Mouse (Mus musculus) midbrain, embryonic 15.5 days (tissue): ENCODE results near the gene Rrm1. TPM values are rescaled to one million over a fixed set of nuclear protein-coding genes. Genes with fewer than 3 reads are reported as not detected.
"Not testable (repeated sequence)": the region's sequence is repeated elsewhere in the genome, so short reads cannot be mapped to it uniquely, and the experiment has no call there.

ENCODE experiments used
- ATAC-seq: fragments of 200-750 bp; cut with Nextera tagmentation; replicated peaks from 2 replicates; pipeline ENCODE4 v1.8.0; 2017; ENCODE audit warnings: moderate TSS enrichment
- H3K27ac ChIP-seq: fragments of 300-500 bp; sonication (generic); 2 replicates; pipeline ENCODE4 v1.5.1; 2015; ENCODE audit warnings: mild to moderate bottlenecking, inconsistent platforms
- H3K27me3 ChIP-seq: fragments of 300-500 bp; sonication (generic); replicated peaks from 2 replicates; pipeline ENCODE4 v1.6.1; 2015; ENCODE audit warnings: inconsistent platforms
- H3K36me3 ChIP-seq: fragments of 300-500 bp; sonication (generic); replicated peaks from 2 replicates; pipeline ENCODE4 v1.6.1; 2015; ENCODE audit warnings: inconsistent platforms
- H3K4me1 ChIP-seq: fragments of 300-500 bp; sonication (generic); 2 replicates; pipeline ENCODE4 v1.6.1; 2015; ENCODE audit warnings: inconsistent platforms
- H3K4me2 ChIP-seq: fragments of 300-500 bp; sonication (generic); 2 replicates; pipeline ENCODE4 v1.6.1; 2015; ENCODE audit warnings: inconsistent platforms, mild to moderate bottlenecking, moderate library complexity
- H3K4me3 ChIP-seq: fragments of 300-500 bp; sonication (generic); 2 replicates; pipeline ENCODE4 v1.5.1; 2015; ENCODE audit warnings: mild to moderate bottlenecking, inconsistent platforms
- H3K9ac ChIP-seq: fragments of 300-500 bp; sonication (generic); 2 replicates; pipeline ENCODE4 v1.6.1; 2015; ENCODE audit warnings: mild to moderate bottlenecking, inconsistent platforms
- H3K9me3 ChIP-seq: fragments of 300-500 bp; sonication (generic); 2 replicates; pipeline ENCODE4 v1.6.1; 2016; ENCODE audit warnings: inconsistent platforms
- WGBS: fragments of 180-500 bp; shearing (Covaris S2); methylation state at CpG from one replicate; pipeline ENCODE4 v1.1.7; 2015; ENCODE audit warnings: mixed read lengths; 5-methylcytosine and 5-hydroxymethylcytosine counted together
- polyA plus RNA-seq: library from polyadenylated mRNA; unstranded; fragments of >200 nt; fragmentation: Nextera tagmentation; extraction: Ambion mirVana; gene quantifications from 2 replicates; pipeline ENCODE4 v1.2.1, GENCODE M21; 2015

Rrm1 gene
- polyA plus RNA-seq, 1 experiment from 2014 or later = 44.7 TPM

GRCm38 (mm10) chr7:102479368-102480078, 38.0 kb downstream of the Rrm1 start:
- no peaks in the 10 kb centered on the region for H3K27me3 ChIP-seq
- H3K36me3 ChIP-seq = no peaks in the 10 kb centered on the region
- 85% methylated on average over 5 of the region's 5 CpGs for WGBS
- no peak overlapping the region for H3K27ac ChIP-seq
- no peaks in the 10 kb centered on the region for H3K9me3 ChIP-seq
- no peak for ATAC-seq
- H3K4me1 ChIP-seq = no peaks in the 10 kb centered on the region
- no peak overlapping the region for H3K4me3 ChIP-seq
- no peak overlapping the region for H3K4me2 ChIP-seq
- H3K9ac ChIP-seq = no peak overlapping the region

DNA sequence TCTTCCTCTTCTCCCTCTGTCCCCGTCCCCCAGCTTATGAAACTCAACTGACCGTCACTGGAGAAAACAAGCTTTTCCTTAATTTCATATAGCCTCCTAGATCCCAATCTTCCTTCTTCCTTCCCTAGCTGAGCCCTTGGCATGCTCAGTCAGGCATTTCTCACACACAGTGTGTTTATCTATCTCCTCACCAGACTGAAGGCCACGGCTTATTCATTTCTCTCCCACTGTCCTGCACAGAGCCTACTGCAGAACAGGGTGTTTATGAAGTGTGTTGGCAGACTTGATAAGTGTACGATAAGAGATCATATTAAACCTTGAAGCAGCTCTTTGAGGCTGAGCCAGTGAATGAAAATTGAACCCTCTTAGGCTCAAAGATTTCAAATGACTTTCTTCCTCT, 39.3 kb downstream of the Rrm1 start:
- WGBS = 84% methylated on average over 4 of the region's 4 CpGs
- ATAC-seq = no peak
- no peaks in the 10 kb centered on the region for H3K9me3 ChIP-seq

GRCm38 (mm10) chr7:102481579-102481978, 40.1 kb downstream of the Rrm1 start, which contains the start of gene Olfr543:
Gene Olfr543 (minus strand): TSS chr7:102481679.
- Histone ChIP-seq H3K9ac (no peak within 1 kb of the TSS), H3K4me1 (no peaks in the 10 kb centered on the region), H3K4me2 (no peak within 1 kb of the TSS), H3K9me3 (no peaks in the 10 kb centered on the region), H3K36me3 (no peaks in the 10 kb centered on the region), H3K4me3 (no peak within 1 kb of the TSS), H3K27ac (no peak within 1 kb of the TSS), H3K27me3 (no peaks in the 10 kb centered on the region)
- no peak for ATAC-seq
- 93% methylated on average over 4 of the region's 4 CpGs for WGBS

More for the DNA sequence above, 39.3 kb downstream of the Rrm1 start:
- H3K4me3 ChIP-seq = no peak overlapping the region
- H3K4me2 ChIP-seq = no peak overlapping the region
- H3K36me3 ChIP-seq = no peaks in the 10 kb centered on the region
- no peak overlapping the region for H3K27ac ChIP-seq
- no peak overlapping the region for H3K9ac ChIP-seq
- H3K4me1 ChIP-seq = no peaks in the 10 kb centered on the region
- no peaks in the 10 kb centered on the region for H3K27me3 ChIP-seq

- ATAC-seq = no peak
- Histone ChIP-seq H3K36me3 (no peaks in the 10 kb centered on the region), H3K4me1 (no peaks in the 10 kb centered on the region), H3K9me3 (no peaks in the 10 kb centered on the region), H3K4me3 (no peak overlapping the region), H3K27ac (no peak overlapping the region), H3K27me3 (no peaks in the 10 kb centered on the region), H3K4me2 (no peak overlapping the region), H3K9ac (no peak overlapping the region)
- 88% methylated on average over 2 of the region's 2 CpGs for WGBS
Measured at GRCm38 (mm10) chr7:102483665-102484064, 42.2 kb downstream of the Rrm1 start.

DNA sequence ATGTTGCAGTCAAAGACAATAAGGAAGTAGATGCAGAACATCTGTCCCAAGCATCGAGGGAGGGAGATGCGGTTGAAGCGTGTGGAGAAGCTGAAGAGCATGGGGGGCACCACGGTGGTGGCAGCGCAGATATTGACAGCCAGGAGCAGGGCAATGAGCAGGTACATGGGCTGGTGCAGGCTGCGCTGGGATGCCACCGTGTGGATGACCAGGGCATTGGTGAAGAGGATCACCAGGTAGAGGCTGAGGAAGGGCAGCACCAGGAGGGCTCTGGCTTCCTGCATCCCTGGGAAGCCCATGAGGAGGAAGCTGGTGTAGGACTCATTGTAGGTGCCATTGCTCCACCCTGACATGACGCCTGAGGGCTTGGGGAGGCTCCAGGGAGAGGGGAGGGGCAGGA, 43.3 kb downstream of the Rrm1 start:
- not testable (repeated sequence) for ATAC-seq, H3K4me2 ChIP-seq, H3K9ac ChIP-seq, H3K4me1 ChIP-seq, H3K9me3 ChIP-seq, H3K36me3 ChIP-seq, H3K4me3 ChIP-seq, H3K27ac ChIP-seq, H3K27me3 ChIP-seq
- WGBS = 71% methylated on average over 8 of the region's 8 CpGs

- Histone ChIP-seq H3K4me1 (no peaks in the 10 kb centered on the region), H3K9ac (no peak overlapping the region), H3K27me3 (no peaks in the 10 kb centered on the region), H3K4me2 (no peak overlapping the region), H3K4me3 (no peak overlapping the region), H3K36me3 (no peaks in the 10 kb centered on the region), H3K9me3 (no peaks in the 10 kb centered on the region), H3K27ac (no peak overlapping the region)
- no peak for ATAC-seq
- WGBS = 89% methylated on average over 1 of the region's 1 CpGs
Measured at GRCm38 (mm10) chr7:102486105-102486504, 44.6 kb downstream of the Rrm1 start.

DNA sequence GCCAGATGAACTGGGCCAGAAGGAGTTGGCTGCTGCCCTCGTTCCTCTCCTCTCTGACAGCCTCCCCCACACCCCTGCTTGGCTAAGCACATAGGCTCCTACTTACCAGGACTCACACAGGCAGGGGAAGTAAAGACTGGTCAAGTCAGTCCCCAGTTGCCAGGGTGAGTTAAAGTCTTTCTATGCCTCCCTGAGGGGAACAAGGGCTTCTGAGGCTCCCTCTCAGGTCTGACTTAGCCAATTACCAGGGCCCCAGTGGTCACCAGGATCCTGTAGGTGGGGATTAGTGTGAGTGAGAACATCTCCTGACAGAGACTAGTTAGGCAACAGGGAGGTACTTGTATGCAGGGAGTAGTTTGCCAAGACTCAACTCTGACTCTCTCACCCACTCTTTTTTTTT, 46.7 kb downstream of the Rrm1 start, which contains the start of gene Olfr544:
Olfr544 (minus strand) TSS at position 153 of the 400 bp plus-strand sequence.
- ATAC-seq = no peak
- 71% methylated on average over 1 of the region's 1 CpGs for WGBS
- Histone ChIP-seq H3K36me3 (no peaks in the 10 kb centered on the region), H3K4me3 (no peak within 1 kb of the TSS), H3K9ac (no peak within 1 kb of the TSS), H3K27ac (no peak within 1 kb of the TSS), H3K27me3 (no peaks in the 10 kb centered on the region), H3K4me1 (no peaks in the 10 kb centered on the region), H3K4me2 (no peak within 1 kb of the TSS), H3K9me3 (no peaks in the 10 kb centered on the region)

DNA sequence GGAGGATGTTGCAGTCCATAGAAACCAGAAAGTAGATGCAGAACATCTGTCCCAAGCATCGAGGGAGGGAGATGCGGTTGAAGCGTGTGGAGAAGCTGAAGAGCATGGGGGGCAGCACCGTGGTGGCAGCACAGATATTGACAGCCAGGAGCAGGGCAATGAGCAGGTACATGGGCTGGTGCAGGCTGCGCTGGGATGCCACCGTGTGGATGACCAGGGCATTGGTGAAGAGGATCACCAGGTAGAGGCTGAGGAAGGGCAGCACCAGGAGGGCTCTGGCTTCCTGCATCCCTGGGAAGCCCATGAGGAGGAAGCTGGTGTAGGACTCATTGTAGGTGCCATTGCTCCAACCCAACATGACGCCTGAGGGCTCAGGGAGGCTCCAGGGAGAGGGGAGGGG, 52.9 kb downstream of the Rrm1 start:
- not testable (repeated sequence) for H3K4me1 ChIP-seq, H3K27me3 ChIP-seq, H3K4me3 ChIP-seq, H3K4me2 ChIP-seq, ATAC-seq, H3K27ac ChIP-seq, H3K9ac ChIP-seq, H3K36me3 ChIP-seq, H3K9me3 ChIP-seq
- 49% methylated on average over 7 of the region's 7 CpGs for WGBS

DNA sequence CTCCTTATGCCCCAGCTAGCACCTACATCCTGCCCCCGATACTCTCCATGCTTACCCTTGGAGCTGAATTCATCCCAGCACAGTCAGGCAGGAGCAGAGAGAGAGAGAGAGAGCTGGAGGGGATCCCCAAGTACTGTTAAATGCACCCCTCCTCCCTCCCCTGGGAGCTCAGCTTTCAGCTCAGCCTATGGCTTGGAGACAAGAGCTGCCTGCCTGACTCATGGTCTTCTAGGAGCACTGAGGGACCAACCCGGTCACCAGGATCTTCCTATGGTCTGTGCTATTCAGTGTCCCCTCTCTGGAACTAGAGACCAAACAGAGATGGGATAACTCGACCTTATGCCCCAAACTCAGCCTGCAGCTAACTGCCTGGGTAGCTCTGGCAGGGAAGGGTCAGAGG, 58.0 kb downstream of the Rrm1 start, which contains the start of gene Olfr545:
Olfr545 (minus strand) TSS at position 101 of the 400 bp plus-strand sequence.
- no peaks in the 10 kb centered on the region for H3K4me1 ChIP-seq
- no peaks in the 10 kb centered on the region for H3K36me3 ChIP-seq
- H3K9ac ChIP-seq = no peak within 1 kb of the TSS
- H3K9me3 ChIP-seq = no peaks in the 10 kb centered on the region
- no peak within 1 kb of the TSS for H3K4me3 ChIP-seq
- no peak for ATAC-seq
- 77% methylated on average over 3 of the region's 3 CpGs for WGBS
- no peak within 1 kb of the TSS for H3K27ac ChIP-seq
- H3K27me3 ChIP-seq = no peaks in the 10 kb centered on the region
- no peak within 1 kb of the TSS for H3K4me2 ChIP-seq

DNA sequence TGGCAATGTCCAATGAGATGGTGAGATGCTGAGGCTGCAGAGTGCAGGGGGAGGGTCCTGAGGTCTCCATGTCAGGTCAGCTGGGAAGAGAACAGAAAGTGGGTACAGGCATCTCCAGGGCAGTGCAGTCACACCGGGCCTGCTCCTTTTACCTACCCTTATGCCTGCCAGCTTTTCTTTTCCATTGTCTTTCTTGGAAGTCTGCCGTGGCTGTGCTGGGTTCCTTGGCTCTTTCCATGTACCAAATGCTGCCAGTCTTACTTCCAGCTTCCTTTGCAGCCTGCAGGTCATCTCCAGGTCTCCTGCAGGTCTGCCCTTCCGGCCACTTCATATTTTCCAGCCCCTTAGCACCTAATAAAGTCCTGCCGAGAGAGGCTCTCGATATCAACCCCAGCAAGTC, 60.5 kb downstream of the Rrm1 start:
- Histone ChIP-seq H3K4me2 (no peak overlapping the region), H3K4me1 (no peaks in the 10 kb centered on the region), H3K36me3 (no peaks in the 10 kb centered on the region), H3K9ac (no peak overlapping the region), H3K27me3 (no peaks in the 10 kb centered on the region), H3K4me3 (no peak overlapping the region), H3K27ac (no peak overlapping the region), H3K9me3 (no peaks in the 10 kb centered on the region)
- ATAC-seq = no peak
- 79% methylated on average over 5 of the region's 5 CpGs for WGBS

DNA sequence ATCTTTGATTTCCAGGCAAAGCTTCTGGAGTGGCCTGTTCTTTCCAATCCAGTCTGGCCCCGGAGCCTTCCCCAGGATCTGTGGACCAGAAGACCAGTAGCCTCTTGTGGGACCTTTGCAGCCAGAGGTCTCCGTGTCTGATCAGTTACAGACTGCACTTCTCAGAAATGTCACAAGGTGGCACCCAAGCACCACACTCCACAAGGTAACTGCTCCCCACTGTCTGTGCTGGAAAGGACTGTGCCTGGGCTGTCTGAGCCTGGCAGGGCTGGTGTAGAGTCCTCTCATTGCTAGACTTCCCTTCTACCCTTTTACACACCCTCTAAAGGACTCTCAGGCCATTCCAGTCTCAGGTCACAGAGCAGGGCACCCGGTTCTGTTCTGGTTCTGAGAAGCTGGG, 65.4 kb downstream of the Rrm1 start:
- H3K9ac ChIP-seq = no peak overlapping the region
- no peak overlapping the region for H3K4me3 ChIP-seq
- no peaks in the 10 kb centered on the region for H3K27me3 ChIP-seq
- H3K36me3 ChIP-seq = no peaks in the 10 kb centered on the region
- H3K4me1 ChIP-seq = no peaks in the 10 kb centered on the region
- no peak overlapping the region for H3K4me2 ChIP-seq
- no peaks in the 10 kb centered on the region for H3K9me3 ChIP-seq
- 48% methylated on average over 3 of the region's 3 CpGs for WGBS
- H3K27ac ChIP-seq = no peak overlapping the region
- ATAC-seq = peak; percentile 93

- no peak for ATAC-seq
- H3K4me2 ChIP-seq = no peak overlapping the region
- 87% methylated on average over 9 of the region's 9 CpGs for WGBS
Measured at GRCm38 (mm10) chr7:102508066-102508465, 66.6 kb downstream of the Rrm1 start.

GRCm38 (mm10) chr7:102508666-102509065, 67.2 kb downstream of the Rrm1 start:
- H3K27ac ChIP-seq = no peak overlapping the region
- H3K4me1 ChIP-seq = peaks cover 5% of the 10 kb centered on the region; the same call in 1 of the 2 replicates
- no peak overlapping the region for H3K4me2 ChIP-seq
- H3K4me3 ChIP-seq = no peak overlapping the region
- no peak for ATAC-seq
- no peaks in the 10 kb centered on the region for H3K36me3 ChIP-seq
- H3K9me3 ChIP-seq = no peaks in the 10 kb centered on the region
- peaks cover 9% of the 10 kb centered on the region; the same call in 1 of the 2 replicates for H3K27me3 ChIP-seq
- H3K9ac ChIP-seq = no peak overlapping the region
- whole genome bisulfite sequencing = 88% methylated on average over 6 of the region's 6 CpGs

More at GRCm38 (mm10) chr7:102508066-102508465, 66.6 kb downstream of the Rrm1 start:
- H3K4me3 ChIP-seq = no peak overlapping the region
- H3K27me3 ChIP-seq = 0 out of 2 replicates have a peak, but pooled peaks cover 7% of the 10 kb centered on the region
- no peaks in the 10 kb centered on the region for H3K9me3 ChIP-seq
- no peaks in the 10 kb centered on the region for H3K4me1 ChIP-seq
- no peak overlapping the region for H3K27ac ChIP-seq
- H3K9ac ChIP-seq = no peak overlapping the region
- no peaks in the 10 kb centered on the region for H3K36me3 ChIP-seq
